Mouse (Mus musculus): ENCODE measurements at regions not wholly inside any gene's neighbourhood (a gene's known extent, or its start where the extent isn't known, plus 50 kb on each side); places are given as distances from the start of the nearest gene placed in this dataset.
A peak's percentile ranks its signal among the peaks of the same experiment; 100 is the strongest.

GRCm38 (mm10) chr11:35065959-35066414, 55.0 kb upstream of the Slit3 start:
- DNase-seq (ENCODE audit: low spot score in 2 of 2): no peak

- DNase-seq (ENCODE audit: low spot score in 2 of 2): peak; percentile 18
Observed at GRCm38 (mm10) chr11:35057791-35058190, 63.2 kb upstream of the Slit3 start.

GRCm38 (mm10) chr11:35055496-35056125, 65.4 kb upstream of the Slit3 start:
- no peak for DNase-seq (ENCODE audit: low spot score in 2 of 2)

- no peak for DNase-seq (ENCODE audit: low spot score in 2 of 2)
Observed at GRCm38 (mm10) chr11:35053613-35053950, 67.4 kb upstream of the Slit3 start.

GRCm38 (mm10) chr11:35052856-35053612, 68.0 kb upstream of the Slit3 start:
- no peak for DNase-seq (ENCODE audit: low spot score in 2 of 2)

- DNase-seq (ENCODE audit: low spot score in 2 of 2): no peak
Observed at GRCm38 (mm10) chr11:35049663-35050215, 71.3 kb upstream of the Slit3 start.

GRCm38 (mm10) chr11:35044659-35045058, 76.4 kb upstream of the Slit3 start:
- no peak for DNase-seq (ENCODE audit: low spot score in 2 of 2)

GRCm38 (mm10) chr11:35024448-35024847, 96.6 kb upstream of the Slit3 start:
- no peak for DNase-seq (ENCODE audit: low spot score in 2 of 2)

GRCm38 (mm10) chr11:35023813-35024212, 97.2 kb upstream of the Slit3 start:
- no peak for DNase-seq (ENCODE audit: low spot score in 2 of 2)

GRCm38 (mm10) chr11:35021990-35022625, 98.9 kb upstream of the Slit3 start:
- DNase-seq (ENCODE audit: low spot score in 2 of 2): peak; percentile 40

- no peak for DNase-seq (ENCODE audit: low spot score in 2 of 2)
Observed at GRCm38 (mm10) chr11:35016998-35017397, 104.0 kb upstream of the Slit3 start.

GRCm38 (mm10) chr11:35011521-35012476, 109.2 kb upstream of the Slit3 start:
- DNase-seq (ENCODE audit: low spot score in 2 of 2): peak; percentile 57 to 62

GRCm38 (mm10) chr11:35006773-35007567, 114.1 kb upstream of the Slit3 start:
- DNase-seq (ENCODE audit: low spot score in 2 of 2): no peak

- no peak for DNase-seq (ENCODE audit: low spot score in 2 of 2)
Observed at GRCm38 (mm10) chr11:35005143-35005542, 115.9 kb upstream of the Slit3 start.

- DNase-seq (ENCODE audit: low spot score in 2 of 2): no peak
Observed at GRCm38 (mm10) chr11:35004431-35004830, 116.6 kb upstream of the Slit3 start.

- DNase-seq (ENCODE audit: low spot score in 2 of 2): no peak
Observed at GRCm38 (mm10) chr11:35003956-35004355, 117.1 kb upstream of the Slit3 start.

- DNase-seq (ENCODE audit: low spot score in 2 of 2): no peak
Observed at GRCm38 (mm10) chr11:34997906-34998305, 123.1 kb upstream of the Slit3 start.

GRCm38 (mm10) chr11:34995515-34995914, 125.5 kb upstream of the Slit3 start:
- no peak for DNase-seq (ENCODE audit: low spot score in 2 of 2)

- DNase-seq (ENCODE audit: low spot score in 2 of 2): no peak
Observed at GRCm38 (mm10) chr11:34982775-34983457, 138.1 kb upstream of the Slit3 start.

GRCm38 (mm10) chr11:34980210-34980609, 140.8 kb upstream of the Slit3 start:
- no peak for DNase-seq (ENCODE audit: low spot score in 2 of 2)

All from right cerebral cortex, adult 2 months (tissue).